ENCODE assay signal across 14 mouse cellular contexts in genomic region chr17:75815997-75816626, GRCm38 (mm10).
DNase-seq lines count a peak whose midpoint lies in the region; ATAC-seq lines count a peak whose summit lies in the region.
"Had no signal": no experiment of that assay in that cellular context is flagged by ENCODE, and none has a peak within 500 bp of the region (broad histone marks: within the 10 kb centered on the region; RNA-seq: fewer than 3 reads in every experiment).

No protein-coding gene starts in this region.

- H3K4me3 ChIP-seq in midbrain, embryonic 11.5 days (ENCODE audit: low read depth, low read length): no peak overlapping the region
- no peak overlapping the region for H3K4me3 ChIP-seq in midbrain, embryonic 10.5 days
- H3K4me3 ChIP-seq in forebrain, embryonic 12.5 days (replicated peaks): no peak overlapping the region
- no peak overlapping the region for H3K4me3 ChIP-seq in heart, embryonic 11.5 days (ENCODE audit: low read depth, low read length)
- H3K4me3 ChIP-seq: embryonic facial prominence, embryonic 15.5 days; heart, adult 2 months; limb, embryonic 10.5 days; liver, embryonic 15.5 days had no signal

- no peak overlapping the region for H3K4me2 ChIP-seq in midbrain, embryonic 11.5 days
- H3K4me2 ChIP-seq in forebrain, embryonic 12.5 days: peak overlapping the region; percentile 8; the same call in 1 of the 2 replicates
- no peak overlapping the region for H3K4me2 ChIP-seq in heart, embryonic 11.5 days
- H3K4me2 ChIP-seq: embryonic facial prominence, embryonic 15.5 days; liver, embryonic 15.5 days had no signal

- no peak overlapping the region for H3K9ac ChIP-seq in midbrain, embryonic 11.5 days (ENCODE audit: low read length)
- no peak overlapping the region for H3K9ac ChIP-seq in forebrain, embryonic 12.5 days
- no peak overlapping the region for H3K9ac ChIP-seq in heart, embryonic 11.5 days (ENCODE audit: low read depth, low read length)
- H3K9ac ChIP-seq: embryonic facial prominence, embryonic 15.5 days; liver, embryonic 15.5 days had no signal

- H3K36me3 ChIP-seq in midbrain, embryonic 11.5 days (ENCODE audit: control insufficient read depth, insufficient read depth, low read length): no peaks in the 10 kb centered on the region
- H3K36me3 ChIP-seq in midbrain, embryonic 10.5 days: no peaks in the 10 kb centered on the region
- no peaks in the 10 kb centered on the region for H3K36me3 ChIP-seq in forebrain, embryonic 12.5 days (replicated peaks)
- no peaks in the 10 kb centered on the region for H3K36me3 ChIP-seq in heart, embryonic 11.5 days (ENCODE audit: control insufficient read depth, insufficient read depth, low read length)
- H3K36me3 ChIP-seq: embryonic facial prominence, embryonic 15.5 days; limb, embryonic 10.5 days; liver, embryonic 15.5 days had no signal

- 62% methylated on average over 12 of the region's 12 CpGs for WGBS in midbrain, embryonic 11.5 days
- 70% methylated on average over 12 of the region's 12 CpGs for WGBS in midbrain, embryonic 10.5 days
- 25% methylated on average over 12 of the region's 12 CpGs for WGBS in forebrain, embryonic 12.5 days
- 83% methylated on average over 12 of the region's 12 CpGs for WGBS in heart, embryonic 11.5 days (ENCODE audit: insufficient replicate concordance)

- no peaks in the 10 kb centered on the region for H3K27me3 ChIP-seq in midbrain, embryonic 11.5 days (ENCODE audit: control insufficient read depth, insufficient read depth, low read length)
- 0 out of 2 replicates have a peak, but pooled peaks cover 4% of the 10 kb centered on the region for H3K27me3 ChIP-seq in midbrain, embryonic 10.5 days (ENCODE audit: low read depth, poor library complexity, severe bottlenecking)
- H3K27me3 ChIP-seq in forebrain, embryonic 12.5 days: peaks cover 51% of the 10 kb centered on the region
- H3K27me3 ChIP-seq in heart, embryonic 11.5 days (ENCODE audit: control insufficient read depth, insufficient read depth, low read length): no peaks in the 10 kb centered on the region
- H3K27me3 ChIP-seq: embryonic facial prominence, embryonic 15.5 days; liver, embryonic 15.5 days had no signal

- no peak overlapping the region for H3K27ac ChIP-seq in midbrain, embryonic 11.5 days (ENCODE audit: low read depth, low read length)
- no peak overlapping the region for H3K27ac ChIP-seq in midbrain, embryonic 10.5 days (replicated peaks)
- no peak overlapping the region for H3K27ac ChIP-seq in forebrain, embryonic 12.5 days
- H3K27ac ChIP-seq in heart, embryonic 11.5 days (ENCODE audit: low read depth, low read length): no peak overlapping the region
- H3K27ac ChIP-seq: embryonic facial prominence, embryonic 15.5 days; heart, adult 2 months; limb, embryonic 10.5 days; liver, embryonic 15.5 days had no signal

- peaks cover 3% of the 10 kb centered on the region for H3K4me1 ChIP-seq in midbrain, embryonic 11.5 days (ENCODE audit: control insufficient read depth, insufficient read depth, low read length)
- 0 out of 2 replicates have a peak, but pooled peaks cover 7% of the 10 kb centered on the region for H3K4me1 ChIP-seq in midbrain, embryonic 10.5 days
- H3K4me1 ChIP-seq in forebrain, embryonic 12.5 days: peaks cover 10% of the 10 kb centered on the region
- H3K4me1 ChIP-seq in heart, embryonic 11.5 days (ENCODE audit: control insufficient read depth, insufficient read depth, low read length): no peaks in the 10 kb centered on the region
- H3K4me1 ChIP-seq: embryonic facial prominence, embryonic 15.5 days; limb, embryonic 10.5 days had no signal

- H3K9me3 ChIP-seq in midbrain, embryonic 11.5 days (ENCODE audit: control insufficient read depth, low read length): no peaks in the 10 kb centered on the region
- H3K9me3 ChIP-seq in midbrain, embryonic 10.5 days (replicated peaks): no peaks in the 10 kb centered on the region
- H3K9me3 ChIP-seq in forebrain, embryonic 12.5 days: no peaks in the 10 kb centered on the region
- H3K9me3 ChIP-seq in heart, embryonic 11.5 days (replicated peaks; ENCODE audit: control insufficient read depth, low read length): no peaks in the 10 kb centered on the region
- H3K9me3 ChIP-seq: embryonic facial prominence, embryonic 15.5 days; limb, embryonic 10.5 days; liver, embryonic 15.5 days had no signal

- DNase-seq in midbrain, embryonic 11.5 days (ENCODE audit: low spot score, missing footprints): no peak
- DNase-seq in midbrain, embryonic 10.5 days (ENCODE audit: low spot score): no peak
- DNase-seq in mesoderm, embryonic 11.5 days (ENCODE audit: low read depth, low spot score): peak; percentile 23
- DNase-seq in left cerebral cortex, adult 8-10 months (ENCODE audit: low spot score in 2 of 2): no peak
- no peak for DNase-seq in adrenal gland, postnatal 10 days
- DNase-seq: cerebellum, adult 11-12 months; heart, adult 2 months; heart, postnatal 4 days; right cerebral cortex, postnatal 4 days had no signal

- ATAC-seq in midbrain, embryonic 11.5 days (ENCODE audit: low FRiP score): peak; percentile 80
- ATAC-seq in forebrain, embryonic 12.5 days (ENCODE audit: low FRiP score): peak; percentile 84
- no peak for ATAC-seq in heart, embryonic 11.5 days (replicated peaks; ENCODE audit: insufficient number of reproducible peaks, low FRiP score, low TSS enrichment)
